Mouse (Mus musculus) G1E (cell line): Measurements from ENCODE around the gene Cyp2u1. TPM values are rescaled to one million over a fixed set of nuclear protein-coding genes. Genes with fewer than 3 reads are reported as not detected.

ENCODE experiments used
- ATAC-seq: 2 replicates; pipeline ENCODE4 v1.8.0; 2016; ENCODE audit warnings: mild to moderate bottlenecking; ENCODE audit not compliant: insufficient number of reproducible peaks, poor library complexity, low FRiP score, severe bottlenecking; ENCODE audit errors: extremely low read depth
- DNase-seq: peaks from one replicate; pipeline ENCODE4 v3.0.0; 2012; ENCODE audit warnings: low spot score
- H3K27me3 ChIP-seq: 2 replicates; pipeline ENCODE4 v1.6.1; 2012; ENCODE audit warnings: mild to moderate bottlenecking, low read length, inconsistent platforms; ENCODE audit not compliant: insufficient read depth
- H3K36me3 ChIP-seq: replicated peaks from 2 replicates; pipeline ENCODE3; 2012; ENCODE audit warnings: mild to moderate bottlenecking, inconsistent platforms
- H3K4me1 ChIP-seq: 2 replicates; pipeline ENCODE4 v1.6.1; 2012; ENCODE audit warnings: low read depth, low read length, inconsistent platforms, mixed read lengths; ENCODE audit not compliant: insufficient read depth
- H3K4me3 ChIP-seq: 2 replicates; pipeline ENCODE4 v1.5.1; 2012; ENCODE audit warnings: low read depth, mild to moderate bottlenecking, inconsistent platforms, low read length, moderate library complexity, mixed read lengths
- H3K9me3 ChIP-seq: replicated peaks from 2 replicates; pipeline ENCODE4 v1.6.1; 2012; ENCODE audit warnings: inconsistent platforms
- CTCF ChIP-seq: IDR thresholded peaks from 2 replicates; pipeline ENCODE4 v1.5.1; 2012; ENCODE audit warnings: low read depth, low read length, inconsistent platforms, mixed read lengths
- GATA1 ChIP-seq: IDR thresholded peaks from 2 replicates; pipeline ENCODE4 v1.6.1; 2012; ENCODE audit warnings: borderline replicate concordance, low read length, inconsistent platforms, mixed read lengths
- GATA2 ChIP-seq: IDR thresholded peaks from 2 replicates; pipeline ENCODE4 v1.6.1; 2012; ENCODE audit warnings: low read depth, low read length, inconsistent platforms, borderline replicate concordance
- POLR2AphosphoS5 ChIP-seq: IDR thresholded peaks from 2 replicates; pipeline ENCODE4 v1.6.1; 2012; ENCODE audit warnings: low read depth, low read length, inconsistent platforms; ENCODE audit not compliant: insufficient replicate concordance
- TAL1 ChIP-seq: conservative IDR thresholded peaks from 2 replicates; pipeline ENCODE4 v1.6.1; 2012; ENCODE audit warnings: low read depth, low read length, inconsistent platforms, mixed read lengths
- polyA plus RNA-seq: library from polyadenylated mRNA; stranded (reverse); fragments of >175 nt; gene quantifications from 2 replicates; pipeline ENCODE4 v1.2.3, GENCODE M21; 2012
- total RNA-seq, 2 experiments: library from RNA; stranded (forward) in 1 of 2; stranded (reverse) in 1 of 2; fragments of 200-1000 nt in 1 of 2; fragments of >200 nt in 1 of 2; fragmentation: Nextera tagmentation in 1 of 2; gene quantifications; 2 replicates each; pipeline ENCODE4 v1.2.3; 2014 to 2017

Cyp2u1 gene
- total and polyA plus RNA-seq, 3 experiments, result 0.05 TPM; not detected in 2

DNA sequence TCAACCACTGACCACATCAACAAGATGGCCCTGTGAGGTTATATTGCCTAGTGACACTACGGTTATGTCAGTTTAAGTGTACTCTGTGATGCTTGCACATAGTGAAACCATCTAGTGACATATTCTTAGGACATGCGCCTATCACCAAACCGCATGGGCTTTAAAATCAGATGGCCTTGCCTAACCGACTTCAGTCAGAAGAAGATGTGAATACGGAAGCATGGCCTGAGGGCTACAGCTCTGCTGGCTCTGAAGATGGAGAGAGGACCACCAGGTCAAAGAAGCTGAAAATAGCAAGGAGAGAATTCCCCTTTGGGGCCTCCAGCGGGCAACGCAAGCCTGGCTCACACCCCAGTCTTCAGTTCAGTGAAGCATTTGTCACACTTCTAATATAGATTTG, 6.1 kb downstream of the Cyp2u1 start:
- H3K36me3 ChIP-seq, result no peaks in the 10 kb centered on the region
- no peak overlapping the region for H3K4me3 ChIP-seq
- no peak for DNase-seq
- H3K27me3 ChIP-seq, result no peaks in the 10 kb centered on the region
- no peaks in the 10 kb centered on the region for H3K4me1 ChIP-seq
- TF ChIP-seq TAL1 (no peak), POLR2AphosphoS5 (no peak), GATA2 (no peak), CTCF (no peak), GATA1 (no peak)
- H3K9me3 ChIP-seq, result peaks cover 24% of the 10 kb centered on the region
- no peak for ATAC-seq

DNA sequence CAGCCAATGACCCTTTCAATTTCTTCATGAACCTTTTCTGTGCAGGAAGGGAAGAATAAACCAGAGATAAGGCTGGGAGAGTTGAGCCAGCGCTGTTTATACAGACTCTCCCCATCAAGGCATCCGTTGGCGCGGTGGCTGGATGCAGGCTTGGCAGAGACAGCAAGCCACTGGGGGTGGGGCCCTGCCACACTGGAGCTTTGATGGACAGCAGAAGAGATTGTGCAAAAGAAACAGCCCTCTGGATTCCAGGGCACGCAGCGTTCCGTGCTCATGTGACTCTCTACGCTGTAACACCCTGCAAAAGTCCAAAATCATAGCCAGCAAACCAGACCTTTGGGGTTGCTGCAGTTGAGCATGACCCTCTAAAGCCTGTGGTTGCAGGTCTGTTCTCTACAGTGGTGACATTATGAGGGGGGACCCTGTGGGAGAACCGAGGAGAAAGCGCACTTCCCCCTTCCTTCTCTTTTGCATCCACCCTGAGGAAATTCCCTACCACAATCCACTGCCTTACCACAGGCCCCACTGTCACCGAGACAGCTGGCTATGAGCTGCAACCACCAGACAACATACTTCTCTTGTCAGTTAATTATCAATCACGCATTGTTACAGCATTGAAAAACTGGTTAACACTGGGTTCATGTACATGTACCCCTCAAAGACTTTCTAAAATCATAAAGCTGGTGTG, 7.4 kb downstream of the Cyp2u1 start:
- H3K4me3 ChIP-seq, result no peak overlapping the region

DNA sequence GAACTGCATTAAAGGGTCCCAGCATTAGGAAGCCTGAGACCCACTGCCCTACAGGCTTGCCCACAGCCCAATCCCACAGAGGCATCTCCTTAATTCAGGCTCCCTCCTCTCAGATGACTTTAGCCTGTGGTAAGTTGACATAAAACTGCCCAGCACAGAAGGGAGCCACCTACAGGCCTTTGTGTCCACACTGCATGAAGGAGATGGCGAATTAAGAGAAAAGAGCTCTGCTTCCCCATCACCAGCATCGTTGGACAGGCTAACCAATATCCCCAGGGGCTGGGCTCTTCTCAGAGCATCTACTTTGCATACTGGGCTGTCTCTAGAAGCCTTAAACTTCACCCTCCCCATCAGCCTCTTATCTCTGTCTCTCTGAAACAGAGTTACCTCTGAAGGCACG, 8.5 kb downstream of the Cyp2u1 start:
- DNase-seq (no peak), ATAC-seq (no peak)
- no peak overlapping the region for H3K4me3 ChIP-seq
- H3K4me1 ChIP-seq, result no peaks in the 10 kb centered on the region
- no peaks in the 10 kb centered on the region for H3K36me3 ChIP-seq
- peaks cover 33% of the 10 kb centered on the region for H3K9me3 ChIP-seq
- TF ChIP-seq GATA2 (no peak), TAL1 (no peak), CTCF (no peak), POLR2AphosphoS5 (no peak), GATA1 (no peak)
- H3K27me3 ChIP-seq, result no peaks in the 10 kb centered on the region

More for the DNA sequence above, 7.4 kb downstream of the Cyp2u1 start:
- TF ChIP-seq GATA1 (no peak), CTCF (no peak), GATA2 (no peak), TAL1 (no peak), POLR2AphosphoS5 (no peak)
- DNase-seq (no peak), ATAC-seq (no peak)
- H3K4me1 ChIP-seq, result no peaks in the 10 kb centered on the region
- no peaks in the 10 kb centered on the region for H3K27me3 ChIP-seq
- H3K36me3 ChIP-seq, result no peaks in the 10 kb centered on the region
- peaks cover 24% of the 10 kb centered on the region for H3K9me3 ChIP-seq

DNA sequence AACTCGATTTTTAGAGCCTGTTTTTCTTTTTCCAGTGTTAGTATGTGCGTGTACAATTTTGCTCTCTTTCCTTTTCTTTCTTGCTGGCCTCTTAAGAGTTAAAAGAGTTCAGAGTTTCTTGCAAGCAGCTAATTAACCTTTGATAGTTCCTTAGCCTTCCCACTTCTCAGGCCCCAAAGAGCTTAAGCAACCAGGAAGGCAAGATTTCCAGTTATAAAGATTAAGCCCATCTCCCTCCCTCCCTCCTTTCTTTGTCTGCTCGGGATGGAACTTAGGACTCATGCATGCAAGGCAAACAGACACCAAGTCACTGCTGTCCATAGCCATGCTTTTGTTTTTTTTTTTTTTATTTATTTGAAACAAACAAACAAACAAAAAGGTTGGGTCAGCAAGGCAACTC, 10.1 kb downstream of the Cyp2u1 start:
- H3K36me3 ChIP-seq, result no peaks in the 10 kb centered on the region
- TF ChIP-seq GATA1, result no peak
- TF ChIP-seq POLR2AphosphoS5, result no peak
- TF ChIP-seq GATA2, result no peak
- TF ChIP-seq CTCF, result no peak
- no peak for TF ChIP-seq TAL1
- H3K27me3 ChIP-seq, result no peaks in the 10 kb centered on the region
- DNase-seq (no peak), ATAC-seq (no peak)
- no peaks in the 10 kb centered on the region for H3K4me1 ChIP-seq
- peaks cover 35% of the 10 kb centered on the region for H3K9me3 ChIP-seq
- H3K4me3 ChIP-seq, result no peak overlapping the region

DNA sequence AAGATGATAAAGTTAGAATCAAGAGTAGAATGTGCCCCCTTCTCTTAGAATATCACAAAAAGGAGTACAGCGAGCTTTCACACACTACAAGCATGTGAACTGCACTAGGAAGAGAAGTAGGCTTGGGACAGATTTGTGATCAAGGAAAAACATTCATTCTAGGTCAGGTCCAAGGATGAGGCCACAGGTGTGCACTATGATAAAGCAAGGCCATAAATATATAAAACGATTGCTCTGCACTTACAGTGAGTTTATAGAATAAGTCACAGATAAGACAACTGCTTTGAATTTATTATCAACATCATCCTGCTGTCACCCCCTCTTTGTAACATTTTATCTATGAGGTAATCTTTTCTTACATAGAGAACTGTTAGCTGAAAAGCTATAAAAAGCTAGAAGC, 10.7 kb downstream of the Cyp2u1 start:
- DNase-seq, result no peak
- TF ChIP-seq TAL1 (no peak), POLR2AphosphoS5 (no peak), GATA2 (no peak), CTCF (no peak), GATA1 (no peak)

DNA sequence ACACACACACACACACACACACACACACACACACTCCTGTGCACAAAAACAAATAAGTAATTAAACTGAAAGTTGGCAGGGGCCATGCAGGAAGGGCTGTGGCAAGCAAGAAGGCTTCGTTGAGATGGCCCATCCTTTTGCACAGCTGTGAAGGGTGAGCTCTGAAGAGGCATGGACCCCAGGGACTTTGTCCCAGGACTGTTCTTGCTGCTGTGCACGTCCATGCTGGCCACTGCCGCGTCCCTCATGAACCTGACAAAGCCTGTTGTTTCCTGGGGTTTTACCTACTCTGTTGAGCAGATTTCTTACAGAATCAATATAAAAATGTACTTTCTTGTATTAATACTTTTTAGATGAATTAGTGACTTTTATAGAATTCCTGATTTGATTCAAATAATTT, 11.1 kb downstream of the Cyp2u1 start:
- Histone ChIP-seq H3K4me3 (no peak overlapping the region), H3K9me3 (peaks cover 38% of the 10 kb centered on the region), H3K4me1 (no peaks in the 10 kb centered on the region), H3K27me3 (no peaks in the 10 kb centered on the region), H3K36me3 (no peaks in the 10 kb centered on the region)
- TF ChIP-seq TAL1, result no peak
- TF ChIP-seq GATA1, result no peak
- TF ChIP-seq CTCF, result no peak
- TF ChIP-seq POLR2AphosphoS5, result no peak
- TF ChIP-seq GATA2, result no peak
- ATAC-seq (no peak), DNase-seq (no peak)

More for the DNA sequence above, 10.7 kb downstream of the Cyp2u1 start:
- Histone ChIP-seq H3K36me3 (no peaks in the 10 kb centered on the region), H3K27me3 (no peaks in the 10 kb centered on the region), H3K4me1 (no peaks in the 10 kb centered on the region), H3K4me3 (no peak overlapping the region), H3K9me3 (peaks cover 37% of the 10 kb centered on the region)
- no peak for ATAC-seq
